Mouse (Mus musculus) erythroblast, embryonic 14.5 days (primary cell): ENCODE results near the gene Pira2. TPM values are rescaled to one million over a fixed set of nuclear protein-coding genes. Genes with fewer than 3 reads are reported as not detected.
"Not testable (repeated sequence)": the region's sequence is repeated elsewhere in the genome, so short reads cannot be mapped to it uniquely, and the experiment has no call there.

Source experiments
- H3K27me3 ChIP-seq: 2 replicates; pipeline ENCODE4 v1.6.1; 2012; ENCODE audit warnings: inconsistent platforms; ENCODE audit not compliant: control insufficient read depth
- H3K36me3 ChIP-seq: 2 replicates; pipeline ENCODE4 v1.6.1; 2012; ENCODE audit warnings: mild to moderate bottlenecking, inconsistent platforms; ENCODE audit not compliant: control insufficient read depth
- H3K4me1 ChIP-seq: 2 replicates; pipeline ENCODE4 v1.6.1; 2012; ENCODE audit warnings: inconsistent platforms; ENCODE audit not compliant: control insufficient read depth
- H3K4me3 ChIP-seq: replicated peaks from 2 replicates; pipeline ENCODE3; 2012; ENCODE audit warnings: moderate library complexity, mild to moderate bottlenecking, inconsistent platforms
- H3K9me3 ChIP-seq: 2 replicates; pipeline ENCODE4 v1.6.1; 2012; ENCODE audit warnings: low read length, inconsistent platforms, mixed read lengths; ENCODE audit not compliant: control insufficient read depth
- polyA plus RNA-seq: library from polyadenylated mRNA; stranded (reverse); fragments of >175 nt; gene quantifications from 2 replicates; pipeline ENCODE4 v1.2.3, GENCODE M21; 2012

The Pira2 gene
- not detected in 2 replicates for polyA plus RNA-seq

DNA sequence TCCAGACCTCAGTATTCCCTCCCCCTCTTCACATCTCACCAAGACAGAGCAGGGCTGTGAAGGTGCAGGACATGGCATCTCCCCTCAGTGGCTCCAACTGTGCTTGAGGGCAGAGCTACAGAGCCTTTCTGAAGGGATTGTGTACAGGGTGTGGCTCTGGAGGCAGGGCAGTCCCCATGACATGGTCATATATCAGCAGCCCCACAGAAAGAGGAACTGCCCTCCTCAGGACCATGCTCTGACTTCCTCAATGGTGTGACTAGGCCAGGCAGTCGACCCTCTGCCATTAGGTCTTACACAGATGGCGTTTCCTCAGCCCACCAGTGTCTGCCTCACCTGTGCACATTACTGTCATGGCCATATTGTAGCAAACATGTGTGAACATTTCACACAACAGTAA lies at the start of gene Pira2:
Gene Pira2, minus strand, starts transcription at position 101 of the 400 bp plus-strand sequence.
- not testable (repeated sequence) for H3K9me3 ChIP-seq

DNA sequence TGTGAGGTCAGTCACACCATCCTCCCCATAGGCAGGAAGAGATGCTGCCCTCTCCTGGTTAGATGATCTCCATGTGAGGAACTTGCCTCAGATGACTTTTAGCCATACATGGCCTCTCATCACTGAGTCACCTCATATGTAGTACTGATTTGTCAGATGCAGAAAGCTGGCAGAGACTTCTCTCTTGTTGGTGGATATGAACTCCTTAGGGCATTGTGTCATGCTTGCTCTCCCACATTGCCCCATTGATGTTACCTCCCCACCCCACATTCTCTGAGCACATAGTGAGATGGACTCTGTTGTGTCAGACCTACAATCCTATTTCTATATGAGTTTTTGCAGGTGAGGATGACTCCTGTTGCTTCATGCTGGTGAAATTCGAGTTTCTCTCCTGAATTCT lies 30.2 kb upstream of the Pira2 start:
- H3K4me3 ChIP-seq, H3K4me1 ChIP-seq: not testable (repeated sequence)

More for the DNA sequence above, at the start of gene Pira2:
- H3K4me3 ChIP-seq, H3K4me1 ChIP-seq, H3K36me3 ChIP-seq, H3K27me3 ChIP-seq: not testable (repeated sequence)

DNA sequence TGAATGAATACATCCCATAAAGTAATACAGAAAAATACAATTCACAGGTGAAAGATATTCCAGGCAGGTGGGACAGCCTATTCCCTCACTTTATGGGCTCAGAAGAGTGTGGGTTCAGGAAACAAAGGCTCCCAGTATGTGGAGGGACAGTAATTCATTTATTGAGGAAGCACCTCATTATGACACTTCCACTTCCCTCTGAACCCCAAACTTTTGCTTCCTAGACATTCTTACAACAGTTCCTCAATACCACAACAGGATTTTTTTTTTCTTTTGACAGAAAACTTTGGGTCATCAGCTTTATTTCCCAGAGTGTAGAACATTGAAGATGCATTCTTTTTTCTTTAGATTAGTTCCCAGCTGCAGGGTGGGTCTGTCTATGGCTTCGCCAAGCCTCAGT lies 7.0 kb downstream of the Pira2 start:
- H3K4me3 ChIP-seq, H3K36me3 ChIP-seq, H3K4me1 ChIP-seq: not testable (repeated sequence)

More for the DNA sequence above, 30.2 kb upstream of the Pira2 start:
- not testable (repeated sequence) for H3K36me3 ChIP-seq, H3K9me3 ChIP-seq, H3K27me3 ChIP-seq

DNA sequence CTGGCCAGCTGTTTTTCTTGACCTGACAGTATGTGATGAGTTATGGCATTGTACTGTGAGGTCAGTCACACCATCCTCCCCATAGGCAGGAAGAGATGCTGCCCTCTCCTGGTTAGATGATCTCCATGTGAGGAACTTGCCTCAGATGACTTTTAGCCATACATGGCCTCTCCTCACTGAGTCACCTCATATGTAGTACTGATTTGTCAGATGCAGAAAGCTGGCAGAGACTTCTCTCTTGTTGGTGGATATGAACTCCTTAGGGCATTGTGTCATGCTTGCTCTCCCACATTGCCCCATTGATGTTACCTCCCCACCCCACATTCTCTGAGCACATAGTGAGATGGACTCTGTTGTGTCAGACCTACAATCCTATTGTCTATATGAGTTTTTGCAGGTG lies 14.2 kb downstream of the Pira2 start:
- H3K36me3 ChIP-seq, result not testable (repeated sequence)

More for the DNA sequence above, 7.0 kb downstream of the Pira2 start:
- H3K9me3 ChIP-seq, H3K27me3 ChIP-seq: not testable (repeated sequence)

DNA sequence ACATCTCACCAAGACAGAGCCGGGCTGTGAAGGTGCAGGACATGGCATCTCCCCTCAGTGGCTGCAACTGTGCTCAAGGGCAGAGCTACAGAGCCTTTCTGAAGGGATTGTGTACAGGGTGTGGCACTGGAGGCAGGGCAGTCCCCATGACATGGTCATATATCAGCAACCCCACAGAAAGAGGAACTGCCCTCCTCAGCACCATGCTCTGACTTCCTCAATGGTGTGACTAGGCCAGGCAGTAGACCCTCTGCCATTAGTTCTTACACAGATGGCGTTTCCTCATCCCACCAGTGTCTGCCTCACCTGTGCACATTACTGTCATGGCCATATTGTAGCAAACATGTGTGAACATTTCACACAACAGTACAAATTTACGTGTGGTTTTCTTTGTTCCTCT lies 19.3 kb downstream of the Pira2 start, which contains the start of gene Gm15448:
Gene Gm15448, minus strand, starts transcription at position 89 of the 400 bp plus-strand sequence.
- not testable (repeated sequence) for H3K4me3 ChIP-seq, H3K9me3 ChIP-seq, H3K4me1 ChIP-seq, H3K36me3 ChIP-seq, H3K27me3 ChIP-seq

More for the DNA sequence above, 14.2 kb downstream of the Pira2 start:
- not testable (repeated sequence) for H3K4me3 ChIP-seq, H3K4me1 ChIP-seq, H3K27me3 ChIP-seq, H3K9me3 ChIP-seq

DNA sequence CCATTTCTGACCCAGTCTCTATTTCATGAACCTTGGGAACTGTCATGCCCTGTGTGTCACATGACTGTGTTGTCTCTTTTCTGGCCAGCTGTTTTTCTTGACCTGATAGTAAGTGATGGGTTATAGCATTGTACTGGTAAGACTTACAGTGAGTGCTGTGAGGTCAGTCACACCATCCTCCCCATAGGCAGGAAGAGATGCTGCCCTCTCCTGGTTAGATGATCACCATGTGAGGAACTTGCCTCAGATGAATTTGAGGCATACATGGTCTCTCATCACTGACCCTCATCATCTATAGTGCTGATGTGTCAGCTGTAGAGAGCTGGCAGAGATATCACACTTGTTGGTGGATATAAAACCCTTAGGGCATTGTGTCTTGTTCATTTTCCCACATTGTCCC lies 32.9 kb downstream of the Pira2 start:
- not testable (repeated sequence) for H3K9me3 ChIP-seq, H3K27me3 ChIP-seq, H3K36me3 ChIP-seq, H3K4me1 ChIP-seq, H3K4me3 ChIP-seq

DNA sequence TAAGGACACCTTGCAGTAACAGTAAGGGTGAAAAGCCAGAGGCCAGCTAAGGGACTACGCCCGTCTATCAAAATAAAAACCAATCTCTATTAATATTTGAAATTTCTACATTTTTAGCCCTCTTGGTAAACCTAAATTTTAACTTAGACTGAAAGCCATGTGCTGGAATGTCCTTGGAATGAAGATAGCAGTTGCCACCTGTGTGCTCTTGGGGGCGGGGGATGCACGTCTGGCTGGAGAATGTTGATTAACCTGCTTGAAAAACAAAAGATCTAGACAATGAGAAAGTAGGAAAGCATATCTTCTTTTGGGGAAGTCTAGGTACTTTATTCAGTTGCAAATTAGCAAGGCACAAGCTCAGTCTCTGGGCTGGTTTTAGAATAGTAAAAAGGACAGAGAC lies 41.9 kb downstream of the Pira2 start:
- not testable (repeated sequence) for H3K4me3 ChIP-seq, H3K4me1 ChIP-seq, H3K27me3 ChIP-seq, H3K9me3 ChIP-seq, H3K36me3 ChIP-seq

DNA sequence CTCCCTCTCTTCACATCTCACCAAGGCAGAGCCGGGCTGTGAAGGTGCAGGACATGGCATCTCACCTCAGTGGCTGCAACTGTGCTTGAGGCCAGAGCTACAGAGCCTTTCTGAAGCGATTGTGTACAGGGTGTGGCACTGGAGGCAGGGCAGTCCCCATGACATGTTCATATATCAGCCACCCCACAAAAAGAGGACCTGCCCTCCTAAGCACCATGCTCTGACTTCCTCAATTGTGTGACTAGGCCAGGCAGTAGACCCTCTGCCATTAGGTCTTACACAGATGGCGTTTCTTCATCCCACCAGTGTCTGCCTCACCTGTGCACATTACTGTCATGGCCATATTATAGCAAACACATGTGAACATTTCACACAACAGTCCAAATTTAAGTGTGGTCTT lies 44.9 kb downstream of the Pira2 start:
- H3K9me3 ChIP-seq, H3K4me3 ChIP-seq, H3K4me1 ChIP-seq, H3K36me3 ChIP-seq, H3K27me3 ChIP-seq: not testable (repeated sequence)

- H3K4me3 ChIP-seq, H3K4me1 ChIP-seq, H3K27me3 ChIP-seq, H3K9me3 ChIP-seq, H3K36me3 ChIP-seq: not testable (repeated sequence)
Observed at GRCm38 (mm10) chr7:3796286-3796685, 48.6 kb downstream of the Pira2 start.

Other genes starting within 250 kb of the Pira2 start
- gene Oscar, start 228.9 kb downstream of the Pira2 start, polyA plus RNA-seq, result not detected in 2 replicates
- gene Ndufa3, start 227.7 kb downstream of the Pira2 start, polyA plus RNA-seq, result 3.6 and 5.5 TPM in 2 replicates
- gene Tfpt, start 215.1 kb downstream of the Pira2 start, polyA plus RNA-seq, result 3.1 and 3.3 TPM in 2 replicates
- gene Prpf31, start 215.1 kb downstream of the Pira2 start, polyA plus RNA-seq, result 3.2 TPM in 2 replicates
- gene Cnot3, start 199.8 kb downstream of the Pira2 start, polyA plus RNA-seq, result 50.1 and 53.8 TPM in 2 replicates
- gene Leng1, start 179.2 kb downstream of the Pira2 start, polyA plus RNA-seq, result 1.0 and 1.3 TPM in 2 replicates
- gene Tmc4, start 167.5 kb downstream of the Pira2 start, polyA plus RNA-seq, result 0.05 and 0.12 TPM in 2 replicates
- 0.70 and 1.0 TPM in 2 replicates for gene Tsen34, start 152.2 kb downstream of the Pira2 start, polyA plus RNA-seq
- gene Mboat7, start 151.5 kb downstream of the Pira2 start, polyA plus RNA-seq, result 0.58 and 0.73 TPM in 2 replicates
- gene Rps9, start 141.1 kb downstream of the Pira2 start, polyA plus RNA-seq, result 81.2 and 118 TPM in 2 replicates
- gene Pirb, start 124.7 kb downstream of the Pira2 start, polyA plus RNA-seq, result 0.03 TPM in 1 of 2 replicates, not detected in the other
- gene Gm15448, start 19.4 kb downstream of the Pira2 start, polyA plus RNA-seq, result not detected in 2 replicates
- gene Gm14548, start 53.1 kb upstream of the Pira2 start, polyA plus RNA-seq, result not detected in 2 replicates
- gene Lilra6, start 70.5 kb upstream of the Pira2 start, polyA plus RNA-seq, result 0.07 TPM in 1 of 2 replicates, not detected in the other
- gene Lair1, start 218.2 kb upstream of the Pira2 start, polyA plus RNA-seq, result not detected in 2 replicates